9 mouse cellular contexts compared by ENCODE assay signal in the genomic region with DNA sequence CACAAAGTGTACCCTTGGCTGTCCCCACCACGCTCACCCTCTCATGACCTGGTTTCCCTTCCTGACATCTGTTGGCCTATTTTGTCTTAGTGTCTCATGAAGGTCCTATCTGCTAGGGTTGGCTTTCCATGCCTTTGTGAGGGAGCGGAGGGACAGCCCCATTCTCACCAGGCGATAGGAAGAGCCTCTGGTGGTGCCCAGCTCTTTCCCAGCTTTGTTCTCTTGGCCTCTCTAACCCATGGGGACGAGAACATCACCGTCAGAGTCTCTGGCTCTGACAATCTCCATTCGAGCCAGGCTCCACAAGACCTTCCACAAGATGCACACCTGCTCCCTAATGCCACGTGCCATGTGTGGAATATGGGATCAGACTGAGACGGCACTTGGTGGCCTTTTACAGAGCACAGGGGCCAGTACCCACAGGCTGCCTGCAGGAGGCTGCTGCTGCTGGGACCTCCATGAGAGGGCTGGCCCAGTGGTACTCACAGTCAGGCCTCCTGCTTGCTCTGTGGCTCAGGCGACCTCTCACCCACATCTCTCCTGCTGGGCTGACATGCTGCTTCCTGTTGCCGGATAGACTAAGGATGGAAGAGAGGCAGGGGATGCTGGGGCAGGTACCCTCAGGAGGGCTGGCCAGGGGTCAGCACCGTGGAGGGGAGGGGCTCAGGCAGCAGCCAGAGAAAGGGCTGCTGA. TPM values are rescaled to one million over a fixed set of nuclear protein-coding genes. Genes with fewer than 3 reads are reported as not detected.
DNase-seq lines count a peak whose midpoint lies in the region; ATAC-seq lines count a peak whose summit lies in the region.
"Had no signal": no experiment of that assay in that cellular context is flagged by ENCODE, and none has a peak within 500 bp of the region (broad histone marks: within the 10 kb centered on the region; RNA-seq: fewer than 3 reads in every experiment).

No protein-coding gene starts in this region.

- H3K36me3 ChIP-seq in neural tube, embryonic 11.5 days (ENCODE audit: control insufficient read depth, insufficient read depth, low read length), result no peaks in the 10 kb centered on the region
- no peaks in the 10 kb centered on the region for H3K36me3 ChIP-seq in embryonic facial prominence, embryonic 13.5 days
- no peaks in the 10 kb centered on the region for H3K36me3 ChIP-seq in kidney, embryonic 16.5 days (ENCODE audit: insufficient read depth, low read length)
- no peaks in the 10 kb centered on the region for H3K36me3 ChIP-seq in neural tube, embryonic 13.5 days

- peak overlapping the region; percentile 23; the same call in 1 of the 2 replicates for H3K9ac ChIP-seq in neural tube, embryonic 11.5 days (ENCODE audit: low read length)
- peak overlapping the region; percentile 16; the same call in 1 of the 2 replicates for H3K9ac ChIP-seq in embryonic facial prominence, embryonic 13.5 days
- H3K9ac ChIP-seq in kidney, embryonic 16.5 days (replicated peaks; ENCODE audit: low read length), result peak overlapping the region; percentile 28
- peak overlapping the region; percentile 41 for H3K9ac ChIP-seq in neural tube, embryonic 13.5 days

- 51% methylated on average over 11 of the region's 11 CpGs for WGBS in neural tube, embryonic 11.5 days
- WGBS in embryonic facial prominence, embryonic 13.5 days, result 47% methylated on average over 11 of the region's 11 CpGs
- WGBS in kidney, embryonic 16.5 days, result 51% methylated on average over 11 of the region's 11 CpGs
- WGBS in neural tube, embryonic 13.5 days, result 50% methylated on average over 11 of the region's 11 CpGs

- peak overlapping the region; percentile 53 for H3K27ac ChIP-seq in neural tube, embryonic 11.5 days (ENCODE audit: low read depth, low read length)
- H3K27ac ChIP-seq in embryonic facial prominence, embryonic 13.5 days, result peak overlapping the region; percentile 17; the same call in 1 of the 2 replicates
- H3K27ac ChIP-seq in kidney, embryonic 16.5 days (ENCODE audit: low read length), result peak overlapping the region; percentile 54
- peak overlapping the region; percentile 77 for H3K27ac ChIP-seq in neural tube, embryonic 13.5 days (replicated peaks)

- ATAC-seq in neural tube, embryonic 11.5 days (ENCODE audit: insufficient read depth, low FRiP score, low TSS enrichment), result no peak
- 0 out of 2 replicates have a peak, but pooled peaks have one; percentile 29 for ATAC-seq in embryonic facial prominence, embryonic 13.5 days (ENCODE audit: insufficient number of reproducible peaks, insufficient read depth, low FRiP score, low TSS enrichment, low read depth)
- peak; percentile 32; the same call in 1 of the 2 replicates for ATAC-seq in kidney, embryonic 16.5 days (ENCODE audit: low FRiP score, low TSS enrichment)
- peak; percentile 30; the same call in 1 of the 2 replicates for ATAC-seq in neural tube, embryonic 13.5 days (ENCODE audit: low read depth)
- no peak for ATAC-seq in monocyte, adult 5-6 weeks (replicated peaks; ENCODE audit: insufficient number of reproducible peaks, low FRiP score, low TSS enrichment, poor library complexity, severe bottlenecking)

- no peak overlapping the region for H3K4me3 ChIP-seq in neural tube, embryonic 11.5 days (ENCODE audit: low read depth, low read length)
- no peak overlapping the region for H3K4me3 ChIP-seq in embryonic facial prominence, embryonic 13.5 days
- H3K4me3 ChIP-seq in kidney, embryonic 16.5 days (ENCODE audit: low read length), result no peak overlapping the region
- H3K4me3 ChIP-seq in neural tube, embryonic 13.5 days, result no peak overlapping the region

- peaks cover 13% of the 10 kb centered on the region; the same call in 1 of the 2 replicates for H3K4me1 ChIP-seq in neural tube, embryonic 11.5 days (ENCODE audit: control insufficient read depth, insufficient read depth, low read length)
- H3K4me1 ChIP-seq in embryonic facial prominence, embryonic 13.5 days, result peaks cover 10% of the 10 kb centered on the region
- H3K4me1 ChIP-seq in kidney, embryonic 16.5 days (ENCODE audit: insufficient read depth, low read length), result peaks cover 39% of the 10 kb centered on the region
- H3K4me1 ChIP-seq in neural tube, embryonic 13.5 days (replicated peaks), result peaks cover 79% of the 10 kb centered on the region

- H3K4me2 ChIP-seq in neural tube, embryonic 11.5 days (ENCODE audit: low read depth), result no peak overlapping the region
- H3K4me2 ChIP-seq in embryonic facial prominence, embryonic 13.5 days, result no peak overlapping the region
- no peak overlapping the region for H3K4me2 ChIP-seq in kidney, embryonic 16.5 days (replicated peaks; ENCODE audit: low read depth, low read length)
- peak overlapping the region; percentile 13 for H3K4me2 ChIP-seq in neural tube, embryonic 13.5 days

- no peaks in the 10 kb centered on the region for H3K27me3 ChIP-seq in neural tube, embryonic 11.5 days (ENCODE audit: control insufficient read depth, insufficient read depth, low read length)
- H3K27me3 ChIP-seq in embryonic facial prominence, embryonic 13.5 days, result peaks cover 3% of the 10 kb centered on the region; the same call in 1 of the 2 replicates
- H3K27me3 ChIP-seq in kidney, embryonic 16.5 days (ENCODE audit: insufficient read depth, low read length), result no peaks in the 10 kb centered on the region
- no peaks in the 10 kb centered on the region for H3K27me3 ChIP-seq in neural tube, embryonic 13.5 days

- no peaks in the 10 kb centered on the region for H3K9me3 ChIP-seq in neural tube, embryonic 11.5 days (ENCODE audit: control insufficient read depth, low read length)
- H3K9me3 ChIP-seq in embryonic facial prominence, embryonic 13.5 days, result no peaks in the 10 kb centered on the region
- H3K9me3 ChIP-seq in kidney, embryonic 16.5 days (ENCODE audit: low read length), result no peaks in the 10 kb centered on the region
- no peaks in the 10 kb centered on the region for H3K9me3 ChIP-seq in neural tube, embryonic 13.5 days

- DNase-seq in neural tube, embryonic 11.5 days (ENCODE audit: low spot score), result no peak
- DNase-seq in neural tube, embryonic 10.5 days (ENCODE audit: extremely low spot score, low spot score), result no peak
- DNase-seq in adrenal gland, postnatal 25 days, result no peak
- DNase-seq in testis, postnatal 14 days (ENCODE audit: low spot score), result no peak

RNA-seq across cellular contexts. Expression of a gene that starts 6.1 kb away (rescaled TPM):
- 5.6 and 6.6 TPM in 2 replicates for polyA plus RNA-seq in neural tube, embryonic 11.5 days (2014; fragmentation: Nextera tagmentation; extraction: Ambion mirVana)
- 3.6 and 4.5 TPM in 2 replicates for polyA plus RNA-seq in embryonic facial prominence, embryonic 13.5 days (2015; fragmentation: Nextera tagmentation; extraction: Ambion mirVana)
- polyA plus RNA-seq in kidney, embryonic 16.5 days (2015; fragmentation: Nextera tagmentation; extraction: Ambion mirVana), result 9.4 and 9.7 TPM in 2 replicates
- 17.5 and 20.4 TPM in 2 replicates for polyA plus RNA-seq in neural tube, embryonic 13.5 days (2015; fragmentation: Nextera tagmentation; extraction: Ambion mirVana)
- 23.0 and 24.0 TPM in 2 replicates for total RNA-seq in adrenal gland, postnatal 25 days (2021)
- total RNA-seq in monocyte, adult 5-6 weeks (2017), result 33.3 to 44.2 TPM (median 36.6 TPM) in 3 replicates

RNA-seq across cellular contexts. Expression of a gene that starts 24.3 kb away (rescaled TPM):
- 4.4 and 4.8 TPM in 2 replicates for polyA plus RNA-seq in neural tube, embryonic 11.5 days (2014; fragmentation: Nextera tagmentation; extraction: Ambion mirVana)
- polyA plus RNA-seq in embryonic facial prominence, embryonic 13.5 days (2015; fragmentation: Nextera tagmentation; extraction: Ambion mirVana), result 5.0 and 6.0 TPM in 2 replicates
- 19.2 and 19.5 TPM in 2 replicates for polyA plus RNA-seq in kidney, embryonic 16.5 days (2015; fragmentation: Nextera tagmentation; extraction: Ambion mirVana)
- 4.7 TPM in 2 replicates for polyA plus RNA-seq in neural tube, embryonic 13.5 days (2015; fragmentation: Nextera tagmentation; extraction: Ambion mirVana)
- 9.4 and 10.0 TPM in 2 replicates for total RNA-seq in adrenal gland, postnatal 25 days (2021)
- total RNA-seq in monocyte, adult 5-6 weeks (2017), result 1.6 TPM in 2 of 3 replicates, not detected in the other
- total RNA-seq: neutrophil, adult 5-6 weeks had no signal

RNA-seq across cellular contexts. Expression of a gene that starts 27.7 kb away (rescaled TPM):
- polyA plus RNA-seq in neural tube, embryonic 11.5 days (2014; fragmentation: Nextera tagmentation; extraction: Ambion mirVana), result 0.50 and 0.56 TPM in 2 replicates
- polyA plus RNA-seq in embryonic facial prominence, embryonic 13.5 days (2015; fragmentation: Nextera tagmentation; extraction: Ambion mirVana), result 0.41 TPM in 1 of 2 replicates, not detected in the other
- polyA plus RNA-seq in kidney, embryonic 16.5 days (2015; fragmentation: Nextera tagmentation; extraction: Ambion mirVana), result 1.7 and 2.0 TPM in 2 replicates
- polyA plus RNA-seq in neural tube, embryonic 13.5 days (2015; fragmentation: Nextera tagmentation; extraction: Ambion mirVana), result 0.54 and 1.7 TPM in 2 replicates
- 12.7 and 14.6 TPM in 2 replicates for total RNA-seq in adrenal gland, postnatal 25 days (2021)
- 3.7 to 7.0 TPM (median 4.9 TPM) in 3 replicates for total RNA-seq in monocyte, adult 5-6 weeks (2017)
- total RNA-seq: neutrophil, adult 5-6 weeks had no signal

RNA-seq across cellular contexts. Expression of a gene that starts 50.3 kb away (rescaled TPM):
- polyA plus RNA-seq in neural tube, embryonic 11.5 days (2014; fragmentation: Nextera tagmentation; extraction: Ambion mirVana), result 90.5 TPM in 2 replicates
- polyA plus RNA-seq in embryonic facial prominence, embryonic 13.5 days (2015; fragmentation: Nextera tagmentation; extraction: Ambion mirVana), result 66.2 and 74.4 TPM in 2 replicates
- 70.4 and 72.1 TPM in 2 replicates for polyA plus RNA-seq in kidney, embryonic 16.5 days (2015; fragmentation: Nextera tagmentation; extraction: Ambion mirVana)
- 122 and 128 TPM in 2 replicates for polyA plus RNA-seq in neural tube, embryonic 13.5 days (2015; fragmentation: Nextera tagmentation; extraction: Ambion mirVana)
- 182 and 184 TPM in 2 replicates for total RNA-seq in adrenal gland, postnatal 25 days (2021)
- total RNA-seq in monocyte, adult 5-6 weeks (2017), result 113 to 174 TPM (median 147 TPM) in 3 replicates

RNA-seq across cellular contexts. Expression of a gene that starts 51.0 kb away (rescaled TPM):
- polyA plus RNA-seq in neural tube, embryonic 11.5 days (2014; fragmentation: Nextera tagmentation; extraction: Ambion mirVana), result 113 and 123 TPM in 2 replicates
- 62.5 and 63.1 TPM in 2 replicates for polyA plus RNA-seq in embryonic facial prominence, embryonic 13.5 days (2015; fragmentation: Nextera tagmentation; extraction: Ambion mirVana)
- polyA plus RNA-seq in kidney, embryonic 16.5 days (2015; fragmentation: Nextera tagmentation; extraction: Ambion mirVana), result 64.0 and 66.2 TPM in 2 replicates
- polyA plus RNA-seq in neural tube, embryonic 13.5 days (2015; fragmentation: Nextera tagmentation; extraction: Ambion mirVana), result 47.3 and 51.3 TPM in 2 replicates
- 147 and 166 TPM in 2 replicates for total RNA-seq in adrenal gland, postnatal 25 days (2021)
- total RNA-seq in monocyte, adult 5-6 weeks (2017), result 65.5 to 114 TPM (median 72.0 TPM) in 3 replicates

Comparison
In these comparisons a context has a peak if more than half of its experiments do, and no peak if none do; other contexts are left out.
1. ATAC-seq: peak in embryonic facial prominence, embryonic 13.5 days (single experiment), kidney, embryonic 16.5 days (single experiment) and neural tube, embryonic 13.5 days (single experiment); none in neural tube, embryonic 11.5 days (single experiment) and monocyte, adult 5-6 weeks (single experiment).
2. H3K27ac ChIP-seq: peak in every context shown above with its lines; median percentile 77 in neural tube, embryonic 13.5 days; 54 in kidney, embryonic 16.5 days; 53 in neural tube, embryonic 11.5 days; 17 in embryonic facial prominence, embryonic 13.5 days.
3. Peak in every context shown above with its lines, with median percentiles within 50 percentile points of each other: H3K9ac ChIP-seq.